Mouse (Mus musculus) cerebellum, adult 2 months (tissue): ENCODE data around the gene Smad3. TPM values are rescaled to one million over a fixed set of nuclear protein-coding genes. Genes with fewer than 3 reads are reported as not detected.

Source experiments
- DNase-seq, 2 experiments: peaks; one replicate each; pipeline ENCODE4 v3.0.0; 2021
- H3K27ac ChIP-seq: fragments of 200-500 bp; 2 replicates; pipeline ENCODE4 v1.5.1; 2012; ENCODE audit warnings: low read length, control low read depth, inconsistent platforms; ENCODE audit not compliant: insufficient read depth
- H3K27me3 ChIP-seq: fragments of 200-500 bp; 2 replicates; pipeline ENCODE4 v1.6.1; 2012; ENCODE audit warnings: inconsistent platforms, mild to moderate bottlenecking, low read length, moderate library complexity; ENCODE audit not compliant: control insufficient read depth, insufficient read depth
- H3K4me1 ChIP-seq: fragments of 200-500 bp; 2 replicates; pipeline ENCODE4 v1.6.1; 2011; ENCODE audit warnings: low read length; ENCODE audit not compliant: control insufficient read depth, insufficient read depth
- H3K4me3 ChIP-seq: fragments of 200-500 bp; replicated peaks from 2 replicates; pipeline ENCODE3; 2011; ENCODE audit warnings: mild to moderate bottlenecking, low read depth, low read length, control low read depth; ENCODE audit not compliant: insufficient read depth
- CTCF ChIP-seq: fragments of 200-500 bp; IDR thresholded peaks from 2 replicates; pipeline ENCODE4 v1.5.1; 2011; ENCODE audit warnings: low read depth, mild to moderate bottlenecking, control low read depth, low read length, moderate library complexity, borderline replicate concordance; ENCODE audit not compliant: insufficient read depth
- POLR2A ChIP-seq: fragments of 200-500 bp; IDR thresholded peaks from 2 replicates; pipeline ENCODE4 v1.6.1; 2011; ENCODE audit warnings: low read length, control low read depth, borderline replicate concordance; ENCODE audit not compliant: insufficient read depth
- WGBS: fragments of 180-500 bp; shearing (Covaris S2); methylation state at CpG from one replicate; pipeline ENCODE4 v1.1.7; 2018; 5-methylcytosine and 5-hydroxymethylcytosine counted together
- polyA plus RNA-seq: library from polyadenylated mRNA; depleted of rRNA; stranded (reverse); fragments of >200 nt; gene quantifications from 2 replicates; pipeline ENCODE4 v1.2.3, GENCODE M21; 2012; rRNA removed

Smad3 gene
- 19.9 and 28.2 TPM in 2 replicates for polyA plus RNA-seq

DNA sequence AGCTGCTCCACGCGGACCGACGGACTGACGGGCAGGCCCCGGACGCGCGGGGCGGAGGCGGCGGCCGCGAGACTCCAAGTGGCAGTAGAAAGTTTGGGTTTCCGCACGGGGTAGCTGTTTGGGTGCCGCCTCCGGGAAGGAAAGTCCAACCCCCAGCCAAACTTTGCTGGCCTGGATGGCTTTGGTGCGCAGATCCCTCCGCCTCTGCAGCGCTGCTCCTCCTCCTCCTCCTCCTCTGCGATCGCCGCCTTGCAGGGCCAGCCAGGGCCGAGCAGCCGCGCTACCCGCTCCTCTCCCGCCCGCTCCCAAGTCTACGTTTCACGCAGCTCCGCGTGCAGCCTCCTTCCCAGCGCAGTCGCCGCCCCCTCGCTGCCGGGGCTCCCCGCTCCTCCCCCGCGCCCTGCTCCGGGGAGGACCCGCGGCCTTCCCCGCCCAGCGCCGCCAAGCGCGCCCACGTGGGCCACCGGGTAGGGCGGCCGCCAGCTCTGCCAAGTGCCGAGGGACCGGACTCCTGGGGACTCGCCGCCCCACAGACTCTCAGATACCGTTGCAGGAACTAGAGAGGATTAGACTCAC is at the start of gene Smad3:
Smad3 (minus strand) TSS at position 130 of the 576 bp plus-strand sequence.
- H3K4me3 ChIP-seq: peak within 1 kb of the TSS; percentile 62
- TF ChIP-seq POLR2A: no peak
- no peak for TF ChIP-seq CTCF
- H3K27ac ChIP-seq: no peak within 1 kb of the TSS
- no peaks in the 10 kb centered on the region for H3K27me3 ChIP-seq
- under 1% methylated on average over 59 of the region's 59 CpGs for WGBS
- peaks cover 7% of the 10 kb centered on the region for H3K4me1 ChIP-seq
- peak; percentile 79 to 80 for DNase-seq

DNA sequence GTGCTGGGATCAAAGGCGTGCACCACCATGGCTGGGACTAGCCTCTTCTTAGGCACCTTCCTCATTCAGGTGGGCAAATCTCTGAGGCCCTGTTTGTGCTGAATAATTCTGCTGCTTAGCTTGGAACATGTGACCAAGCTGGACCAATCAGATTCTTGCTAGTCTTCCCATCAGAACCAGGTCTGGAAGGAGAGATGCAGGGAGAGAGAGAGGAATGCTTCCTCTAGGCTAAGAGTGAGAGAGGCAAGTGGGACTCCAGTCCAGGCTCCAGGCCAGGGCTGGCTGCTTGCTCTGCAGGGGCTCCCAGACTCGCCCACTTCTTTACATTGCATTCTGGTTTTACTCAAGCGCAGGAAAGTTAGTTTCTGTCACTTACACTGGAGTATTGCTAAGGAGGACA is 47.1 kb upstream of the Smad3 start:
- no peak for DNase-seq
- no peak for TF ChIP-seq CTCF
- WGBS: 46% methylated on average over 3 of the region's 3 CpGs
- H3K27me3 ChIP-seq: no peaks in the 10 kb centered on the region
- no peak overlapping the region for H3K27ac ChIP-seq
- H3K4me1 ChIP-seq: no peaks in the 10 kb centered on the region
- H3K4me3 ChIP-seq: no peak overlapping the region

DNA sequence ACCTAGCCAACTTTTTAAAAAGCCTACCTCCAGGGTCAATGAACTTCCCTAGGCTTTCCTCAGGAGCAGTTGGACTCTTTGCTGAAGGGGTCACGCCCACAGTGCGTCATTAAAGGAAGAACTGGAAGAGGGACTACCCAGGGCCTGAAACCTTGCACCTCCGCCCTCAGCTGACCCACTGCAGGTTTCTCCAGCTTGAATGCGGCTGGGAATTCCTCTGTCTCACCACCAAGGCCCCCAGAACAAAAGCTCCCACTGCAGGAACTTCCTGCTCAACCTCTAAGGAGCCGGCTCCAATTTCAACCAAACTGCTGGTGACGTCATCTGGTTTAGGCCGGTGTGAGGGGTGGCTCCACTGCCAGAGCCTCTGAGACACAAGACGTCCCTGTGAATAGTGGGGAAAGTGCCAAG is 45.4 kb upstream of the Smad3 start:
- TF ChIP-seq CTCF: no peak
- no peak for TF ChIP-seq POLR2A
- H3K4me3 ChIP-seq: no peak overlapping the region
- H3K27ac ChIP-seq: no peak overlapping the region
- H3K4me1 ChIP-seq: no peaks in the 10 kb centered on the region
- no peaks in the 10 kb centered on the region for H3K27me3 ChIP-seq
- WGBS: 24% methylated on average over 8 of the region's 8 CpGs
- no peak for DNase-seq

DNA sequence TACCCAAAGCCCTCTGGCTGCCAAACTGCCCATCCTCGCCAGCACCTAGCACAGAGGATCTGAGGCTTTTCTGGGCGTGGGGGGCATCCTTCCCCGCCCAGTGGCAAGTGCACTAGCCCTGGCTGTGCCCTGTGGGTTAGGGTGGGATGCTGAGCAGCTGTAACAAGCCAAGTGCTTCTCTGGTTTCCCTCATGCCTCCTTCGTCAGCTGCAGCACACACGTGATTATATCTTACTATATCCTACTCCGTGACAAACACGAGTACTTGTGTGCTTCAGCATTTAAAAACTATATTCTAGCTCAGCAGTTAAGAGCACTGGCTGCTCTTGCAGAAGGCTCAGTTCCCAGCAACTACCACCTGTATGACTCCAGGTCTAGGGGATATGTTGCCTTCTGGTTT is 44.7 kb upstream of the Smad3 start:
- H3K27ac ChIP-seq: no peak overlapping the region
- WGBS: 82% methylated on average over 7 of the region's 7 CpGs
- H3K27me3 ChIP-seq: no peaks in the 10 kb centered on the region
- H3K4me3 ChIP-seq: no peak overlapping the region
- DNase-seq: no peak
- TF ChIP-seq POLR2A (no peak), CTCF (no peak)
- H3K4me1 ChIP-seq: no peaks in the 10 kb centered on the region

DNA sequence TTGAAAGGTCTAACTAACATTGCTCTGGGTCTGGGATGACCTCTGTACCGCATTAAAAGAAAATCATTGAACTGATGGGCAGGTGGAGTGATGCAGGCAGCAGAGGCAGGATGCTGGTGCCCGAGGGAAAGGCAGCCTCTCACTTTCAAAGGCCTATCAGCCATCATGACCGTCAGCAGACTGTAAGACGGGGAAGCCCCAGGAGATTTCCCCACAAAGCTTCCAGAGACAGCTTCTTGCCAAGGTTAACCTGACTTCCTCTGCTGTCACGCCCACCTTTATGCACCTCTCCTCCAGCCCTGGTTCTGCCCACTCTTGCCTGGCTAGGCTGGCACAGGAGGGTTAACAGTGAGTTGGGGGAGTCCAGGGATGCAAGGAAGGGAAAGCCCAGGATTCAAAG is 44.3 kb upstream of the Smad3 start:
- 75% methylated on average over 5 of the region's 5 CpGs for WGBS
- no peak for DNase-seq
- TF ChIP-seq CTCF (no peak), POLR2A (no peak)
- Histone ChIP-seq H3K4me3 (no peak overlapping the region), H3K27ac (no peak overlapping the region), H3K4me1 (no peaks in the 10 kb centered on the region), H3K27me3 (no peaks in the 10 kb centered on the region)

DNA sequence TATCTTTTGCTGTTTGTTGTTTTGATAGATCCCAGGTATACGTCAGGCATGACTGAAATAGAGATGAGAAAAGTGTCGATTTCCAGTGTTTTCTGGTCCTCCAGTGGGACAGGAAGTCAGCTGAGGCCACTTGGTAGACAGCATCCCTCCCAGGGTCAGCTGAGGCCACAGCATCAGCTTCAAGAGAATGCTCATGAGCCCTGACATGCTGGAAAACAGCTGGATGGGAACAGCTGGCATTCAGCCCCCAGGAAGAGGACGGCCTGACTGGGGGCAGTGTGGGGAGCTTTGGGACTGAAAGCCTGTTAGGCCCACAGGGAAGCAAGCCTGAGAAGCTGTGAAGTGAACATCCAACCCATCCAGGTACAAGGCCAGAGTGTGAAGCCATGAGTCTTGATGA is 38.6 kb upstream of the Smad3 start:
- no peak overlapping the region for H3K27ac ChIP-seq
- no peak for TF ChIP-seq CTCF
- no peak for TF ChIP-seq POLR2A
- no peaks in the 10 kb centered on the region for H3K4me1 ChIP-seq
- 79% methylated on average over 3 of the region's 3 CpGs for WGBS
- no peak overlapping the region for H3K4me3 ChIP-seq
- H3K27me3 ChIP-seq: no peaks in the 10 kb centered on the region
- DNase-seq: no peak

DNA sequence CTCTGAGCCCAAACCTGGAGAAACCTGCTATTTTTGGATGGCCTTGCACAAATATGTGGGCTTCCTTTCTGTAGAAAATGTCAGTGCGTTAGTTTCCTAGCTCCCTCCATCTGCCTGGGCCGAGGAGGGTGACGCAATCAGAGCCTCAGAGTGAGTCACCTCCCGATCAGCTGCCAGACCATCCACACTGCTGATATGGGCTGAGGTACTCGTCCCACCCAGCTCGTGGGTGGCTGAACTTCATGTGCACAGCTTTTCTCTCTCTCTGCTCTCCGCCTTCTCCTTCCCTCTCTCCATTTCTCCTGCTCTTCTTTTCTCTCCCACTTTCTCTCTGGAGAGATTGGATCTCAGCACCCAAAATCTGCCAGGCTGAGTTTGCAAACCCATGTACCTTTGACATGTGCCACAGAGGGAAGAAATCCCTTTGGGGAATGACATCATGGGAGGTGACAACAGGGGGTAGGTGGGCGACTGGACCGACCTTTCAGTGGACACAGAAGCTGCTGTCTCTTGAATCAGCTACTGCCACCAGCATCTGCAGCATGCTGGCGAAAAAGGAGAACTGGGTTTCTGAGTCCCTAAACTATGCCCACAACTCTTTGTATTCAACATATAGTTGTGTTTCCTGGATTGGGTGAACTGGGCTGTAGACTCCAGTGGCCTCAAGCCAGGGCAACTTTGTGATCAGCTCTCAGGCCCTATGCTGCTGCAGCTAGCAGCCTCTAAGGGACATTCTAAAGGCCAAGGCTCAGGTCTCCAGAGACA is 36.1 kb upstream of the Smad3 start:
- Histone ChIP-seq H3K4me3 (no peak overlapping the region), H3K27me3 (no peaks in the 10 kb centered on the region), H3K4me1 (no peaks in the 10 kb centered on the region), H3K27ac (no peak overlapping the region)
- no peak for TF ChIP-seq POLR2A
- TF ChIP-seq CTCF: no peak
- 77% methylated on average over 10 of the region's 10 CpGs for WGBS
- no peak for DNase-seq

DNA sequence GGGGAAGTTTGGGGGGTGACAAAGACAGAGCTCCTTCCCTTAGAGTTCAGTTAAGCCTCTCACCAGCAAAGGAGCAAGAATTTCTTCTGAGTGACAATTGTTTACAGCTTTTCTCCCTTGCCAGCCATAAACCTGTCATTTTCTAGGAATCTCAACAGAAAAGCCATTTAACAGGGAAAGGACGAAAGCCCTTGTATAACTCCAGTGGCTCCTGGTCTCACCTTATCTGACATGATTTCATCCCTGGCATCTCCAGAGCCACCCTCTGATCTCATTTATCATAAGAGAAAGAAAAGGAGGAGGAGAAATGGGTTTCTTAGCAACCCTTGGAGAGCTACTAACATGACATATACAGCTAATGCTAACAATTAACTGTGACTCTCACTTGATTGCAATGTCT is 33.9 kb upstream of the Smad3 start:
- TF ChIP-seq POLR2A (no peak), CTCF (no peak)
- H3K27me3 ChIP-seq: no peaks in the 10 kb centered on the region
- no peak overlapping the region for H3K27ac ChIP-seq
- H3K4me1 ChIP-seq: no peaks in the 10 kb centered on the region
- DNase-seq: no peak
- no peak overlapping the region for H3K4me3 ChIP-seq
- WGBS: 95% methylated on average over 1 of the region's 1 CpGs
